Mouse (Mus musculus) urinary bladder, postnatal 4 days (tissue): ENCODE results near the gene Hipk2.

Experiments
- DNase-seq, 2 experiments: peaks; one replicate each; pipeline ENCODE4 v3.0.0; 2021 to 2022; ENCODE audit warnings: low spot score in 2 of 2

Gene Hipk2

DNA sequence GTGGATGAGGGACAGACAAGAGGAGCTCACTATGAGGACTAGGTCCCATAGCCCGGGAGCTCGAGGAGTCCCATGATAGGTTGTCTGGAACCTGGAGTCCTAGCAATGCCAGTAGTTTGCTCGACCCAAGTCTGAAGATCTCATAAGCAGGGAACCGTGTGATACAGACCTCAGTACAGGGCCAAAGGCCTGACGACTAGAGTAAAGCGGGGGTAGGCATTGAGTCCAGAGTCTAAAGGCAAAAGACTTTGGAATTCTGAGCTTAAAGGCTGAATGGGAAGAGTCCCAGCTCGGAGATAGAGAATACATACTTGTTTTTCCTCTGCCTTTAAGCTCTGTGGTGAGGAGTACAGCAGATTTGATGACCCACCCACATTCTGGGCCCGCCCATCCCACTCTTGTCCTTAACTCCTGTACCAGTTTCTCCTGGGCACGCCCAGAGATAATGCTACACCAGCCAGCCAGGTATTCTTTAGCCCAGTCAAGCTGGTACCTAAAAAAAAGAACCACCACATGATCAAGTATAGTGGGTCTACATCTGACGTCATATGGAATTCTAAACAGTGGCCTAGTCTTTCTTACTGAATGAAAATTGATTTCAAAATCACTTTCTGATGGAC, 27.0 kb upstream of the Hipk2 start:
- DNase-seq: no peak

- DNase-seq: no peak
These were observed 25.7 kb upstream of the Hipk2 start for GRCm38 (mm10) chr6:38901636-38902035.

DNA sequence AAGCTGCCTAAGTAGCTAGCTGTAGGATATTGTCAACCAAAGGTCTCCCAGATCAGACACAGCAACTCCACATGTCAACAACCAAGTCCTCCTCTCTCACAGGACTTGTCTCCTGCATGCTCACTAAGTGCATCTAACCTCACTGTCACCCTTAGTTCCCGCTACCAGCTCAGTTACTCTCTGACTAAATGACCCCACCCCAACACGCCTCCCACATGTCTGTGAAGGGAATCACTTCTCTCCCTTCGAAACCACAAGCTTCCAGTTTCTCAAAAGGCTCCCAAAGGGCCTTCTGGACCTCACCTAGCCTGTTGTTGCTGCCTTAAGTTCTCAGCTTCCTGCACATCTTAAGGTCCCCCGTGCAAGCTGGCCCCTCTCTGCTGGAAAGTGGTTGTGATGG, 25.2 kb upstream of the Hipk2 start:
- no peak for DNase-seq

- no peak for DNase-seq
These were observed 24.6 kb upstream of the Hipk2 start for GRCm38 (mm10) chr6:38900479-38901126.

DNA sequence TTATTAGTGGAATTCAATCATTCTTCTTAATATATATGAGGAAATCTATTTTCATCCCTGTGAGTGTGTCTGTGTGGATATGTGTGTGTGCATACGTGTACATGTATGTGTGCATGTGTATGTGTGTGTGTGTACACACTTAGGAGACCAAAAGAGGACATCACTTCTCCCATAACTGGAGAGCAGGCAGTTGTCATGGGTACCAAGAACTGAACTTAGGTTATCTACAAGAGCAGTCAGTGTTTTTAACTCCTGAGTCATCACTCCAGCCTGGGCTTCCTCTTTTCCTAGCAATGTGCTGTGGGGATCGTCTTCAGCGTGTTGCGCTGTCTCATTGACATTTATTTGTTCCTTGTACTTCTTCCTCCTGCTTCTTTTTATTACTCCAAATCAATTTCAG, 24.1 kb upstream of the Hipk2 start:
- no peak for DNase-seq

DNA sequence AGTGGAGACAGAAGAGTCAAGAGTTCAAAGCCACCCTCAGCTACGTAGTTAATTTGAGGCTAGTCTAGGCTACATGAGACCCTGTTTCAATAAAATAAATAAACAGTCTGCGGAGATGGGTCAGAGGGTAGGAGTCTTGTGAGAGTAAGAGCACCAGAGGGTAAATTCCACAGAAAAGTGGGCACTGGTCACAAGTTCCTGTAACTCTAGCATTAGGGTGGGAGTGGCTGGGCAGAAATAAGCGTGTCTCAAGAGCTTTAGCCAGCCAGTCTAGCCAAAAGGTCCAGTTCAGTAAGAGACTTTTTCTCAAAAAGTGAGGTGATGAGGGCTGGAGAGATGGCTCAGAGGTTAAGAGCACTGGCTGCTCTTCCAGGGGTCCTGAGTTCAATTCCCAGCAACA, 17.6 kb upstream of the Hipk2 start:
- no peak for DNase-seq

- no peak for DNase-seq
These were observed 16.1 kb upstream of the Hipk2 start for GRCm38 (mm10) chr6:38892017-38892416.

DNA sequence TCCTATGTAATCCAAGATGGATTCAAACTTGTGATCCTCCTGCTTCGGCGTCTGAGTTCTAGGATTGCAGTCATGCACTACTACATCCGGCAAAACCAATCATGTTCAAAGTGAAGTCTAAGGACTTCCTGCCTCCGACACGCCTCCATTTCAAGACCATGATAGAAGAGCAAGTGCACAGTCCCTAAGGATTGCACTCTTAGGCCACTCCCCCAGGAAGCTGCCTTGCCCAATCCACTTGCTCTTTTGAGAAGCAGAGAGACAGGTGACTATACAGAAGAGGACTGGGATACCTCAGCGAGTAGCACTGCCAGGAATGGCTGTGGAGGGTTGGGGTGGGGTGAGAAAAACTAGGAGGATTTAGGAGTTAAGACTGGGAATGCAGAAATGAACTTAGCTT, 13.2 kb upstream of the Hipk2 start:
- DNase-seq: no peak

- DNase-seq: no peak
These were observed 11.5 kb upstream of the Hipk2 start for GRCm38 (mm10) chr6:38887436-38887835.

GRCm38 (mm10) chr6:38885132-38885531, 9.2 kb upstream of the Hipk2 start:
- no peak for DNase-seq

- DNase-seq: no peak
These were observed 8.5 kb upstream of the Hipk2 start for GRCm38 (mm10) chr6:38884482-38884881.

- no peak for DNase-seq
These were observed 6.8 kb upstream of the Hipk2 start for GRCm38 (mm10) chr6:38882728-38883171.

- DNase-seq: no peak
These were observed 6.0 kb upstream of the Hipk2 start for GRCm38 (mm10) chr6:38881975-38882374.

GRCm38 (mm10) chr6:38881468-38881867, 5.5 kb upstream of the Hipk2 start:
- DNase-seq: no peak

DNA sequence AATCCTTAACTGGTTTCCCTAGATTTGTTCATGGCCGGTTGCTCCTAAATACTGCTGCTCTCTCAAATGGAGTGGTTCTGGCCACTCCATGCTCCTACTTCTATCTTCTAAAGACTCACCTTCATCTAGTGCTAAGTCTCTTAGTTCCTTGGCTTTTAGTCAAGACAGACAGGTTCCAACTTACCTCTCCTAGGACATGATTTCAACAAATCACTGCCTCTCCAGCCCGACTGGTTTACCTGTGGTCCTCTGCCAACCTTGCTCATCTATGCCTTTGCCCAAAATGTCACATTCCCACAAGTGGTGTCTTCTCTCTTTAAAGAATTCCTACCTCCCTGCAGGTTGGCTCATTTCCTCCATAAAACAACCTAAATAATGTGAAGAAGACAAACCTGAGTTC, 1.7 kb upstream of the Hipk2 start:
- no peak for DNase-seq

DNA sequence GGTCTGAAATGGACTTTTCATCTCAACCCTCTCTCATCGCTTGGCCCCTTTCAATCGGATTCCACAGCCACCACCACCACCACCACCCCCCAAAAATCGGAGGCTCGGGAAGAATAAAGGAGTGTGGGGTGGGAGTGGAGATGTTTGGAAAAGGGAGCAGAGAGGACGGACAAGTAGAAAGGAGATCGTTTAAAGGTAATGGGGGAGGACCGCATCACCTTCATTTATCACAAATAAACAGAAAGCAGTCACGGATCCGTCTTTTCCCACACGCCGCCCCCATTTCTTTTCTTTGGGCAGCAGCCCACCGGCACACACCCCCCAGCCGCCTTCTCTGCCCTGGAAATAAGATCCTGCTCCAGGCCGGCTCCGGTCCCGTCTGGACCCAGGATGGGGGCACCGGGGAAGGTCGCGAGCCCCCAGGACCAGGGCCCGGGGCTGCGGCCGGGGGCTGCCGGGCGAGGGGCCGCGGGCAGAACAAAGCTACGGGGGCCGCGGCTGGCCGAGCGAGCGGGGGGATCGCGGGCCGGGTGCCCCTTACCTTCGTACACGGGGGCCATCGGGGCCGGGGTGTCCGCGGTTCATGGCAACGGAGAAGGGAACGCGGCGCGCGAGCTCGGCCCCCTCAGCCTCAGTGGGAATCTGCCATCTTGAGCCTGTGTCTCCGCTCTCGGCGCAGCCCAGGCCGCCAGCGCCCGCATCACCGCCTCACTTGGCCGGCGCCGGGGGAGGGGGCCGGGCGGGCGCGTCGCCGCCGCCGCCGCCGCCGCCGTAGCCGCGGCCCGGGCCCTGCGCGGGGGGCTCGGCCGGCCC, 501 bp downstream of the Hipk2 start, which contains the start of gene Tbxas1:
Gene Tbxas1 (plus strand): TSS at position 147 of the 813 bp plus-strand sequence.
- DNase-seq: peak; percentile 36 to 65

GRCm38 (mm10) chr6:38874565-38875257, 1.3 kb downstream of the Hipk2 start:
- no peak for DNase-seq

GRCm38 (mm10) chr6:38874035-38874434, 1.9 kb downstream of the Hipk2 start:
- DNase-seq: no peak

- DNase-seq: no peak
These were observed 2.6 kb downstream of the Hipk2 start for GRCm38 (mm10) chr6:38873316-38873715.

DNA sequence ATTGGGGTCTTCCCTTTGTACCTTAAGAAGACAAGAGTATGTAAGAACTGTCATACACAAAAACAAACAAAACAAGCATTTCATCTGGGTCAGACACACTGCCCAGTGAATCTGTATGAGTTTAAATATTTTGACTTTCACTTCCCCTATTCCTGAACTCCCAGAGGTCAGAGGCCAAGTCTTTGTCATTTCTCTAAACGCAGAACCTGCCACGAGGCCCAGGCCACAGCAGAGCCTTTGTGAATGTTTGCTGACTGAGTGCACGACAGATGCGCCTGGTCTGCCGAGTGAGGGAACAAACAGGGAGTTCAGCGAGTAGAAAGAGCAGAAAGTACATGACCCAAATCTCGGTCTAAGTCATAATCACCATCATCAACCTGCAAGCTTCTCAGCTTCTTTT, 4.9 kb downstream of the Hipk2 start:
- DNase-seq: no peak

- DNase-seq: no peak
These were observed 5.9 kb downstream of the Hipk2 start for GRCm38 (mm10) chr6:38870070-38870469.

GRCm38 (mm10) chr6:38868974-38869373, 7.0 kb downstream of the Hipk2 start:
- DNase-seq: no peak
